Mouse (Mus musculus) brain, adult 2 months (tissue): ENCODE data around the gene Adamts17.

Experiments used
- DNase-seq: peaks from one replicate; pipeline ENCODE4 v3.0.0; 2011; ENCODE audit warnings: low read depth, low spot score

The Adamts17 gene

GRCm38 (mm10) chr7:67173522-67174195, 334.1 kb downstream of the Adamts17 start:
- no peak for DNase-seq

GRCm38 (mm10) chr7:67183786-67184185, 344.3 kb downstream of the Adamts17 start:
- DNase-seq = no peak

- peak; percentile 81 for DNase-seq
These were observed 359.9 kb downstream of the Adamts17 start for GRCm38 (mm10) chr7:67199412-67199811.
